Mouse (Mus musculus): ENCODE data around the gene Urad.

Urad gene

GRCm38 (mm10) chr5:147300917-147301780 is 21.1 kb downstream of the Urad start:
- no peak for DNase-seq (ENCODE audit: low spot score)

- no peak for DNase-seq (ENCODE audit: low spot score)
These were observed 22.3 kb downstream of the Urad start for GRCm38 (mm10) chr5:147300001-147300363.

GRCm38 (mm10) chr5:147299255-147300000 is 22.8 kb downstream of the Urad start:
- DNase-seq (ENCODE audit: low spot score): no peak

- no peak for DNase-seq (ENCODE audit: low spot score)
These were observed 25.0 kb downstream of the Urad start for GRCm38 (mm10) chr5:147297249-147297648.

- DNase-seq (ENCODE audit: low spot score): no peak
These were observed 28.1 kb downstream of the Urad start for GRCm38 (mm10) chr5:147294121-147294520.

GRCm38 (mm10) chr5:147293127-147293910 is 28.9 kb downstream of the Urad start:
- peak; percentile 54 for DNase-seq (ENCODE audit: low spot score)

GRCm38 (mm10) chr5:147292506-147293120 is 29.6 kb downstream of the Urad start:
- DNase-seq (ENCODE audit: low spot score): no peak

- DNase-seq (ENCODE audit: low spot score): no peak
These were observed 30.3 kb downstream of the Urad start for GRCm38 (mm10) chr5:147291764-147292505.

GRCm38 (mm10) chr5:147284365-147284764 is 37.9 kb downstream of the Urad start:
- no peak for DNase-seq (ENCODE audit: low spot score)

- no peak for DNase-seq (ENCODE audit: low spot score)
These were observed 44.7 kb downstream of the Urad start for GRCm38 (mm10) chr5:147277547-147277925.

GRCm38 (mm10) chr5:147276701-147277546 is 45.3 kb downstream of the Urad start:
- DNase-seq (ENCODE audit: low spot score): no peak

GRCm38 (mm10) chr5:147275761-147276160 is 46.5 kb downstream of the Urad start:
- no peak for DNase-seq (ENCODE audit: low spot score)

- no peak for DNase-seq (ENCODE audit: low spot score)
These were observed 47.8 kb downstream of the Urad start for GRCm38 (mm10) chr5:147274174-147275141.

- DNase-seq (ENCODE audit: low spot score): no peak
These were observed 49.4 kb downstream of the Urad start for GRCm38 (mm10) chr5:147272808-147273345.

- no peak for DNase-seq (ENCODE audit: low spot score)
These were observed 50.0 kb downstream of the Urad start for GRCm38 (mm10) chr5:147272046-147272807.

GRCm38 (mm10) chr5:147270673-147271655 is 51.3 kb downstream of the Urad start:
- DNase-seq (ENCODE audit: low spot score): no peak

Measured in urinary bladder, postnatal 25 days (tissue).